Mouse (Mus musculus) thymus, postnatal 36 days (tissue): ENCODE data around the gene Acr.

Experiments used
- DNase-seq, 2 experiments: peaks; one replicate each; pipeline ENCODE4 v3.0.0; 2022; ENCODE audit warnings: mixed read lengths in 2 of 2

The Acr gene

GRCm38 (mm10) chr15:89568114-89568513 lies at the start of gene Acr:
Gene Acr, plus strand, starts transcription at chr15:89568326.
- no peak for DNase-seq

GRCm38 (mm10) chr15:89521951-89522350 lies 46.2 kb upstream of the Acr start:
- no peak for DNase-seq

- no peak for DNase-seq
These were observed 45.4 kb upstream of the Acr start for GRCm38 (mm10) chr15:89522566-89523282.

GRCm38 (mm10) chr15:89523283-89523832 lies 44.8 kb upstream of the Acr start:
- DNase-seq = no peak

- DNase-seq = no peak
These were observed 44.0 kb upstream of the Acr start for GRCm38 (mm10) chr15:89524001-89524571.

GRCm38 (mm10) chr15:89524611-89525415 lies 43.3 kb upstream of the Acr start:
- DNase-seq = no peak

- DNase-seq = no peak
These were observed 42.7 kb upstream of the Acr start for GRCm38 (mm10) chr15:89525464-89525863.

GRCm38 (mm10) chr15:89525896-89526295 lies 42.2 kb upstream of the Acr start:
- no peak for DNase-seq

GRCm38 (mm10) chr15:89526776-89527325 lies 41.3 kb upstream of the Acr start:
- DNase-seq = no peak

- no peak for DNase-seq
These were observed 40.7 kb upstream of the Acr start for GRCm38 (mm10) chr15:89527466-89527865.

GRCm38 (mm10) chr15:89528201-89528850 lies 39.8 kb upstream of the Acr start:
- no peak for DNase-seq

GRCm38 (mm10) chr15:89528923-89529322 lies 39.2 kb upstream of the Acr start:
- DNase-seq = no peak

GRCm38 (mm10) chr15:89530336-89530735 lies 37.8 kb upstream of the Acr start:
- peak; percentile 27 to 45 for DNase-seq

GRCm38 (mm10) chr15:89531399-89531798 lies 36.7 kb upstream of the Acr start:
- DNase-seq = no peak

GRCm38 (mm10) chr15:89532026-89532923 lies 35.9 kb upstream of the Acr start:
- no peak for DNase-seq

GRCm38 (mm10) chr15:89532924-89533842 lies 34.9 kb upstream of the Acr start:
- DNase-seq = no peak

- DNase-seq = no peak
These were observed 34.3 kb upstream of the Acr start for GRCm38 (mm10) chr15:89533843-89534207.

GRCm38 (mm10) chr15:89544171-89544570 lies 24.0 kb upstream of the Acr start:
- DNase-seq = no peak

GRCm38 (mm10) chr15:89547321-89547720 lies 20.8 kb upstream of the Acr start:
- no peak for DNase-seq

GRCm38 (mm10) chr15:89547824-89548601 lies 20.1 kb upstream of the Acr start:
- no peak for DNase-seq
